Mouse (Mus musculus): ENCODE measurements around the gene Ldah. TPM values are rescaled to one million over a fixed set of nuclear protein-coding genes. Genes with fewer than 3 reads are reported as not detected.

Ldah gene
- polyA plus RNA-seq, 1 experiment from 2014 or later: 48.5 TPM

GRCm38 (mm10) chr12:8301011-8301814 is 93.3 kb downstream of the Ldah start:
- H3K9me3 ChIP-seq (ENCODE audit: low read depth, low read length): no peaks in the 10 kb centered on the region
- DNase-seq (peak; percentile 19), ATAC-seq (ENCODE audit: insufficient read depth) (no peak)
- no peak overlapping the region for H3K9ac ChIP-seq
- peaks cover 89% of the 10 kb centered on the region for H3K27me3 ChIP-seq (ENCODE audit: insufficient read depth, low read length)
- 5% methylated on average over 46 of the region's 46 CpGs for WGBS
- H3K36me3 ChIP-seq (ENCODE audit: insufficient read depth): no peaks in the 10 kb centered on the region
- H3K4me3 ChIP-seq (ENCODE audit: low read depth, low read length): peak overlapping the region; percentile 44
- no peak for TF ChIP-seq CTCF (IDR thresholded peaks at IDR 0.05; ENCODE audit: low read depth)
- H3K4me1 ChIP-seq (ENCODE audit: insufficient read depth): no peaks in the 10 kb centered on the region; the same call in 1 of the 2 replicates
- no peak overlapping the region for H3K27ac ChIP-seq (ENCODE audit: low read depth)
- H3K4me2 ChIP-seq: peak overlapping the region; percentile 74

DNA sequence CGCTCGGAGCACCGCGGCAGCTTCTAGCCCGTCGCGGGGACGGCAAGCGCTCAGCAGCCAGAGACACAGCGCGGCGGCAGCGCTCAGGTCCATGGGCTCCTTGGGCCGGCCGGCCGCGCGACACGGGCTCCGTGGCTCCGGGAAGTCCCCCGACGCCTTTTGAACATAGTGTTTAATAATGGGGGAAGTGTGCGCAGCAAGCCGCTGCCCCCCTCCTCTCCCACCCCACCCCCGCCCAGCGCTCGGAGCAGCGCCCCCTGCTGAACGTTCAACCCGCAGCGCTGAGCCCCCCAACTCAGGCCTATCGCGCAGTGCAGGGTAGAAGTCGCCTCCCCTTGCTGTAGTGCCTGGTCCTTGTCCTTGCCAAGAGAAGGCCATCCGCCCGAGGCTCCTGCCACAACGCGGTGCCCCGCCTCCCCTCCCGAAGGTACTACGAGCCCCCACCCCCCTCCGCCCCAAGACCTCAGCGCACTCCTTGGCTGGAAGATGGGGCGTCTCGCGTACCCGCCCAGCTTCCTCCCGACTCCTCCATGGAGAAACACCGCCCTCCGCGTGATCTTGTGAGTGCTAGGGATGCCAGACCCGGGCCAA is 94.0 kb downstream of the Ldah start, which contains the start of gene Gdf7:
TSS of gene Gdf7 (minus strand) at position 114 of the 591 bp plus-strand sequence.
- H3K27ac ChIP-seq (ENCODE audit: low read depth): no peak within 1 kb of the TSS
- no peaks in the 10 kb centered on the region for H3K9me3 ChIP-seq (ENCODE audit: low read depth, low read length)
- H3K9ac ChIP-seq: no peak within 1 kb of the TSS
- TF ChIP-seq CTCF (IDR thresholded peaks at IDR 0.05; ENCODE audit: low read depth): peak; percentile 54
- no peaks in the 10 kb centered on the region; the same call in 1 of the 2 replicates for H3K4me1 ChIP-seq (ENCODE audit: insufficient read depth)
- under 1% methylated on average over 50 of the region's 53 CpGs for WGBS
- peak; percentile 36 for DNase-seq
- H3K36me3 ChIP-seq (ENCODE audit: insufficient read depth): no peaks in the 10 kb centered on the region
- peaks cover 84% of the 10 kb centered on the region for H3K27me3 ChIP-seq (ENCODE audit: insufficient read depth, low read length)
- ATAC-seq (ENCODE audit: insufficient read depth): peak; percentile 51; the same call in 1 of the 2 replicates
- peak within 1 kb of the TSS; percentile 74 for H3K4me2 ChIP-seq
- peak within 1 kb of the TSS; percentile 44 for H3K4me3 ChIP-seq (ENCODE audit: low read depth, low read length)

GRCm38 (mm10) chr12:8305258-8305657 is 97.4 kb downstream of the Ldah start:
- no peak for DNase-seq
- Histone ChIP-seq H3K9me3 (ENCODE audit: low read depth, low read length) (no peaks in the 10 kb centered on the region), H3K36me3 (ENCODE audit: insufficient read depth) (no peaks in the 10 kb centered on the region), H3K27me3 (ENCODE audit: insufficient read depth, low read length) (peaks cover 55% of the 10 kb centered on the region), H3K9ac (no peak overlapping the region), H3K27ac (ENCODE audit: low read depth) (no peak overlapping the region), H3K4me3 (ENCODE audit: low read depth, low read length) (no peak overlapping the region), H3K4me1 (ENCODE audit: insufficient read depth) (no peaks in the 10 kb centered on the region), H3K4me2 (no peak overlapping the region)
- WGBS: 38% methylated on average over 2 of the region's 2 CpGs
- TF ChIP-seq CTCF (IDR thresholded peaks at IDR 0.05; ENCODE audit: low read depth): no peak
- no peak for ATAC-seq (ENCODE audit: insufficient read depth)

GRCm38 (mm10) chr12:8306432-8306831 is 98.5 kb downstream of the Ldah start:
- TF ChIP-seq CTCF (IDR thresholded peaks at IDR 0.05; ENCODE audit: low read depth): peak; percentile 94
- H3K36me3 ChIP-seq (ENCODE audit: insufficient read depth): no peaks in the 10 kb centered on the region
- no peak overlapping the region for H3K4me2 ChIP-seq
- no peaks in the 10 kb centered on the region for H3K9me3 ChIP-seq (ENCODE audit: low read depth, low read length)
- DNase-seq: peak; percentile 89
- no peaks in the 10 kb centered on the region for H3K4me1 ChIP-seq (ENCODE audit: insufficient read depth)
- peak; percentile 26; the same call in 1 of the 2 replicates for ATAC-seq (ENCODE audit: insufficient read depth)
- H3K4me3 ChIP-seq (ENCODE audit: low read depth, low read length): no peak overlapping the region
- peaks cover 53% of the 10 kb centered on the region for H3K27me3 ChIP-seq (ENCODE audit: insufficient read depth, low read length)
- H3K9ac ChIP-seq: no peak overlapping the region
- 4% methylated on average over 5 of the region's 5 CpGs for WGBS
- no peak overlapping the region for H3K27ac ChIP-seq (ENCODE audit: low read depth)

DNA sequence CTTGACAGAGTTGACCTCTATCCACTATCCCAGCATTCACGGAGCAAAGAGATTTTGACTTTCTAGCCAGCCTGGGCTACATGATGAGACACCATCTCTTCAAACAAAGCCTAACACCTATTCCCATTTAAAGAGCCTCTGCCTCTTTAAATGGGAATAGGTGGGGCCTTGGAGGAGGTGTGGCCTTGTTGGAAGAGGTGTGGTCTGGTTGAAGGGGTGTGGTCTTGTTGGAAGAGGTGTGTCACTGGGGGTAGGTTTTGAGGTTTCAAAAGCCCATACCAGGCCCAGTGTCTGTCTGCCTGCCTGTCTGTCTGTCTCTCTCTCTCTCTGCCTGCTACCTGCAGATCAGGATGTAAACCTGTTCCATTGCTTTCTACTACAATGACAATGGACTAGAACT is 99.0 kb downstream of the Ldah start:
- no peaks in the 10 kb centered on the region for H3K9me3 ChIP-seq (ENCODE audit: low read depth, low read length)
- no peak for TF ChIP-seq CTCF (IDR thresholded peaks at IDR 0.05; ENCODE audit: low read depth)
- no peak overlapping the region for H3K4me2 ChIP-seq
- H3K4me1 ChIP-seq (ENCODE audit: insufficient read depth): no peaks in the 10 kb centered on the region
- H3K9ac ChIP-seq: no peak overlapping the region
- DNase-seq (no peak), ATAC-seq (ENCODE audit: insufficient read depth) (peak; percentile 14; the same call in 1 of the 2 replicates)
- H3K27me3 ChIP-seq (ENCODE audit: insufficient read depth, low read length): peaks cover 53% of the 10 kb centered on the region
- H3K27ac ChIP-seq (ENCODE audit: low read depth): no peak overlapping the region
- WGBS: 51% methylated on average over 1 of the region's 1 CpGs
- H3K4me3 ChIP-seq (ENCODE audit: low read depth, low read length): no peak overlapping the region
- H3K36me3 ChIP-seq (ENCODE audit: insufficient read depth): no peaks in the 10 kb centered on the region

- DNase-seq: no peak
- no peaks in the 10 kb centered on the region for H3K9me3 ChIP-seq (ENCODE audit: low read depth, low read length)
- H3K36me3 ChIP-seq (ENCODE audit: insufficient read depth): no peaks in the 10 kb centered on the region
- ATAC-seq (ENCODE audit: insufficient read depth): no peak
- no peak overlapping the region for H3K4me2 ChIP-seq
- H3K27me3 ChIP-seq (ENCODE audit: insufficient read depth, low read length): peaks cover 23% of the 10 kb centered on the region
- H3K9ac ChIP-seq: no peak overlapping the region
- H3K27ac ChIP-seq (ENCODE audit: low read depth): no peak overlapping the region
- WGBS: 45% methylated on average over 17 of the region's 17 CpGs
- no peak overlapping the region for H3K4me3 ChIP-seq (ENCODE audit: low read depth, low read length)
- TF ChIP-seq CTCF (IDR thresholded peaks at IDR 0.05; ENCODE audit: low read depth): no peak
- H3K4me1 ChIP-seq (ENCODE audit: insufficient read depth): peaks cover 12% of the 10 kb centered on the region
Measured at GRCm38 (mm10) chr12:8310992-8311391, 103.1 kb downstream of the Ldah start.

DNA sequence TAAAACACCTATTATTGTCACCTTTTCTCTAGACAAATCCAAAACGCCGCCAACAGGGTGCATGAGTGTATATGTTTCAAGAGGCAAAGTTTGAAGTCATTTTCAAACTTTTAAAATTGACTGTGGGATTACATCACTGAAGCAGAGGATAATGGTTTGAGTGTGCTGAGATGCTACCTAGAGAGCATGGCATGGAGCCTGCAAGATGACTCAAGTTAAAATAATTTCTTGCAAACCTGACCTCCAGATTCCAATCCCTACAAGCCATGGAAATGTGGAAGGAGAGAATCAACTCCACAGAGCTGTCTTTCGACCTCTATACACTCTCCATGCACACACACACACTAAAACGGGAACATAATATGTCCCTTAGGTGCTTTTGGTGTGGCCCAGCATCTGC is 104.4 kb downstream of the Ldah start:
- H3K4me1 ChIP-seq (ENCODE audit: insufficient read depth): peaks cover 12% of the 10 kb centered on the region
- no peak for DNase-seq
- H3K27me3 ChIP-seq (ENCODE audit: insufficient read depth, low read length): peaks cover 23% of the 10 kb centered on the region
- no peak overlapping the region for H3K4me3 ChIP-seq (ENCODE audit: low read depth, low read length)
- H3K36me3 ChIP-seq (ENCODE audit: insufficient read depth): no peaks in the 10 kb centered on the region
- TF ChIP-seq CTCF (IDR thresholded peaks at IDR 0.05; ENCODE audit: low read depth): no peak
- no peak for ATAC-seq (ENCODE audit: insufficient read depth)
- no peaks in the 10 kb centered on the region for H3K9me3 ChIP-seq (ENCODE audit: low read depth, low read length)
- no peak overlapping the region for H3K27ac ChIP-seq (ENCODE audit: low read depth)
- no peak overlapping the region for H3K9ac ChIP-seq
- H3K4me2 ChIP-seq: no peak overlapping the region
- 84% methylated on average over 4 of the region's 4 CpGs for WGBS

All from lung, embryonic 14.5 days (tissue).